Mouse (Mus musculus) induced T-regulatory cell, adult 2 months (primary cell): ENCODE results near the gene Rflnb.

Source experiments
- DNase-seq: peaks from one replicate; pipeline ENCODE4 v3.0.0-alpha.2; 2012; ENCODE audit warnings: low read depth

Rflnb gene

DNA sequence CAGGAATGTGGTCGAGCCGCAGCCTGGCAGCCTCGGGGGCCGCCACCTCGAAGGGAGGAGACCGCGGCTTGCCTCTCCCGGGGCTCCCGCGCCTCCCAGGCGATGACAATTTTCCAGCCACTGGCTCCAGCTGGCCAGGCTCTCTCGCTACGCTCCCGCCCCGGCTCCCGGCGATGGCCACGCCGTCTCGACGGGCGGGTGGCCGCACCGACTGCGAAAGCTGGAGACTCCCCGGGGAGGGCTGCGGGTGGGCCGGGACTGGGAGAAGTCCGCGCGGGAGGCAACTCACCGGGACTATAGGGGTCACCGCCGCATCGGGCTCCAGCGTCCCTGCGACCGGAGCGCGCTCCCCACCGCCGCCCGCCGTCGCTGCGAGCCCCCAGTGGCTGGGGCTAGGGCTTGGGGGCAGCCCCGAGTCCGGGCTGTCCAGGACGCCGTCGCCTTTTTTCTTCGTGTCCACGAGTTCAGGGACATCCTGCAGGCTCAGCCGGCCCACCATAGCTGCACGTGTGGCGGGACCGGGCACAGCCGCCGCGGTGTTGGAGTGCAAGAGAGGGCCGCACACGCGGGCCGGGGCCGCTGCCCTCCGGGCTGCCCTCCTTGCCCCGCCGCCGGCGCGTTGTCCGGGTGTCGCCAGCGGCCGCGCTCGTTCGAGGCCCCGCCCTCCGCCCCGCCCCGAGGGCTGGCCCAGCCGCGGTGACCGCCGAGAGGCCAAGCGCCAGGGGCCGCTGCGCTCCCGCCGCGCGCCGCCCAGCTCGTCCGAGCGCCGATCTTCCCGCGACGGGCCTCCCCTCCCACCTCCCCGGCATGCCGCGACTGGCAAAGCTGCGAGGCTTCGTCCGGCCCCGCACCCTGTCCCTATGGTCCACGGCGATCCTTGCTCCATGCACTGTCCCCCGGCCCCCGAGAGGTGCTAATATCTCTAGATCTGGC is at the start of gene Rflnb:
Gene Rflnb, minus strand, starts transcription at position 644 of the 933 bp plus-strand sequence.
- peak; percentile 72 for DNase-seq

DNA sequence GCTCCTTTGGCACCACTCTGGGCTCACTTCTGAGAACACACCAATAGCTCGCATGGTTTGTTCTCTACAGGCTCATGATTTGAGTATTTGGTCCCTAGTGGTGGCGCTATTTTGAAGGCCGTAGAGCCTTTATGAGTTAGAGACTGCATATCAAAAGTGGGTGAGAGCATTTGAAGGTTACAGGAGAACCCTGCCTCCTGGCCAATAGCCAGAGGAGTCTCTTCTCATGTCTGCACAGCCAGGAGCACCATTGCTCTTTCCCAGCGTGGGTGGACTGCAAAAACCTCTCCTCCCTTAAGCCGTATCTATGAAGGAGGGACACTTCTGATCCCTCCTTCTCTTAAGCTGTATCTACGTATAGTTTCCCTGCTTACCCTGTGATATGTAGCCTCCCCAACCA is 49.8 kb upstream of the Rflnb start:
- no peak for DNase-seq

DNA sequence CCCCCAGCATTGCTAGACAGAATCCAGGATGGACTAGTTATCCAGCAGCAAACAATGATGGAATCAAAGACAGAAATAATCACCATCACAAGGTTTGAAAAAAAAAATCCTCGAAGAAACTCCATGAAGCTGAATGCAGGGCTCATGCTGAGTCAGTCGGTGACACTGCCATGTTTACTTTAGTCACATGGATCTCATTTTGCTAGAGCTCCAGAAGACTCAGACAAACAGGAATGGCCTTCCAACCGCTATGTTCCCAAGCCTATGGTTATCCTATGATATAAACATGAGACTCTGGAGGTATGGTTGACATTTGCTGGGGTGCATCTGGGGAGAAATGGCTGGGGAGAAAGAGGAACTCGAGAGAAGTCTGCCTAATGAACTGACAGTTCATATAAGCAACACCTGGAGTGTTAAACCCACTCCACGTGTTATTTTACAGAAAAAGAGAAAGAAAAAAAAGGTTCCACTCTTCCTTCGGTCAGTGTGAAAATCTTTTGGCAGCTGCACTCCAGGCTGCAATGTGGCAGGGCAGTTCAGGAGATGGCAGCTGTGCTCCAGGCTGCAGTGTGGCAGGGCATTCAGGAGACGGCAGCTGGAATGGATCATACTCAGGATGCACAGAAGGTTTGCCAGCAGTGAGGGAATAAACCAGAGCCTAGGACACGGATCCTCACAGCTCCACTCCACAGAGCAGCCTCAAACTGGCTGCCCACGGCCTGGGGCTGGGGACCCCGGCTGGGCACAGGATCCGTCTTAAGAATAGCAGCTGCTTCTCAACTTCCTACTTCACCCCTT is 46.9 kb upstream of the Rflnb start:
- no peak for DNase-seq

DNA sequence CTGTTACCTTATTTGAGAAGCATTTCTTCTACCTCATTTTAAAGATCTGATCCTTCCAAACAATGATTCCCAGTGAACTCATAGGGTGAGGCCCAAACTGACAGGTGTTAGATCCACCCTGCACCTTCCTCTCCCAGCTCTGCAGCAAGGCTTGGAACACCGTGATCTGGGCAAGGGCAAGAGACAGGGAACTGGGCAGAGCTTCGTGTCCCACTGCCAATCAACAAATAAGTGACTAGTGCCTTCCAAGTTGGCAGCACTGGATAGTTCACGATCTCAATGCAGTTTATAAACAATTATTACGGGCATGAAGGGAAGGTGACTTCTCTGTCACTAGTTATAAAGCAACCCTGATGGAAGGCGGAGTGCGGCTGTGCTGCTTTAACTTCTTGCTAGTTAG is 42.2 kb upstream of the Rflnb start:
- DNase-seq, result no peak

DNA sequence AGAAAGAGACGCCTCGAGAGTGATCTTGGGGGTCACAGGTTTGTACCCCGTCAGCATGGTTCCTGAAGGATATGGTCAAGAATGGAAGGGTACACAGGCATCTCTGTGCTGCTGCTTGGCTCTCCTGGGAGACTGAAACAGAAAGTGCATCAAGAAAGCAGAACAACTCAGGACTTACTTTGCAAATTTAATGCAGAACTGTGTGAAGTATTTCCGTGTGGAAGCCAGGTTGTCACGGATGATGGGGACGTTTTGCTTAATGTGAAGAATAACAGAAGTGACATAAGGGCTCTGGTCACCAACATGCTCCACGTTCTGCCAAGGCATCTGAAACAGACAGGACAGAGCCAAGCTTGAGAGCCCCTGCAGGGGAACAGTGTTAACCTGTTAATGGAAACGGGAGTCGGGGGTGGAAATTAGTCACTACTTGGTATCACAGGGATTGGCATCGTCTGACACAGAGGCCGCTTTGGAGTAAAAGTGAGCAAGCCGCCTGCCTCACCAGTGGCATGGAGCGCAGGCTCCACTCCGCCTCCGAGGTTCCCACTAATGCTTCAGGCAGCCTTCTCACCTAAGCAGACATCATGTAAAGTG is 39.1 kb upstream of the Rflnb start:
- no peak for DNase-seq

DNA sequence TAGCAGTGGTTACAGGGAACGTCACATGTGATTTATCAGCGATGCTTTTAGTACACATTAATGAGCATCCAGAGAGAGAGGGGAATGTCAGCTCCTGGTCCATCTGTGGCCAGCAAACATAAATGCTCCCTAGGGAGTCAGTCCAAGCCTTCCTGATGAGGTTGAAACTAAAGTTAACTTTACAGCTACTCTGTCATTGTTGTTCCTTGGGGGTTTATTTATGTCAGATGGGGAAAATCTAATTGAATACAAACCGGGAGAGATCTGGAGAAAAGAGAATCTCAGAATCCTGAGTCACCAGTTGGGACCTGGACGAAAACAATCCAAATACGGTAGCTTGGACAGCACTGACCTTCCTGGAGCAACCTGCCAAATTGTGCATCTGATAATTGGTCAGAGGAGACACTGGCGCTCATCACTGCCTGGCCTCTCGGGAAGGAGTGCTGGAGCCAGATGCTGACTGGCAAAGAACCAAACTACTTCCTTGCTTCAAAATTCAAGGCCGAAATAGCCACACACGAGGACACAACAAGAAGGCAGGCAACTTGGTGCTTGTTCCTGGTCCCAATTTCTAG is 38.0 kb upstream of the Rflnb start:
- DNase-seq, result no peak

DNA sequence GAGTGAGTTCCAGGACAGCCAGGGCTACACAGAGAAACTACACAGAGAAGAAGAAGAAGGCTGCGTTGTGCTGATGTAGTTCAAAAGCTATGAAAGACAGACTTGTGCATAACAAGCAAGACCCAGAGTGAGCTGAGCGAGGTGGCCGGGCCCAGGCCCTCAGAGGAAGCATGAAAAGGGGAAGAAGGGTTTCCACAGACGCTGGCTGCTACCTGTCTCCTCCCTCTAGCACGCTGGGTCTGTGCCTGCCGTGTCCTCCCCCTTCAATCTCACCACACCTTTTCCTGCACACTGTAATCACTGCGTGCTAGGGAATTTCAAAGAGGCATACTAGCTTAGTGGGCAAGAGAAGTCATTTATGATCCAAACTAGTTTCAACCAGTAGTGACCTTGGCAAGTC is 36.8 kb upstream of the Rflnb start:
- no peak for DNase-seq

DNA sequence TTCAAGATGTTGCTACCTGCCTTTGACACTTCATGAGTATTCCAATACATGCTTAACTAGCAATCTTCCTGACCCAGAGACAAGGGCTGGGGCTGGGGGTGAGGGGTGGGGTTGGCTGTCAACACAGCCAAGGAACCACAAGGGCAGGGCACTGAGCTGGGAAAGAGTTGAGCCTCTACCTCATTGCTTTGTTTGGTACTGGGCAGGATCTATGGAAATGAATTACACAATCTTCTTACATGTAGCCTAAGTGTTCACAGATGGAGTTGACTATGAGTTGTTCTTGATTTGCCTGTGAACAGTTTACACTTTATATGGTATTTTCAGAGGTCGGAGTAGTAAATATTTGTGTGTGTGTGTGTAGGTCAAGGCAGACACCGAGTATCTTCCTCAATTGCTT is 33.3 kb upstream of the Rflnb start:
- no peak for DNase-seq

DNA sequence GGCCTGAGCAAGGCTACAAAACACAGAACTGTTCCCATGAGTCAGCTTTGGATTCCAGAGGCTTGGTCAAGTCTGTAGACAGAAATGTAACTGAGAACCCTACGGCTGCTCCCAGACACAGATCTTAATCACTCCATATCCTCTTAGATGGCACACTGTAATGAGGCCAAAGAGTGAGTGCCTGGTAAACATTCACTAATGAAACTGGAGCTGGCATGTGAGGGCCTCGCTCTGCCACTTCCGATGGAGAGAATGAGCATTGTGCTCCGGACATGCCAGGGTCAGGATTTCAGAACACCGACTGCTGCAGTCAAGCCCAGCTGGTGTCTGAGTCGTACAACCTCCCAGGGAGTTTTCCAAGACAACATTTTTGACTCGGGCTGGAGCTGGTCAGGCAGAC is 32.4 kb upstream of the Rflnb start:
- DNase-seq, result no peak

DNA sequence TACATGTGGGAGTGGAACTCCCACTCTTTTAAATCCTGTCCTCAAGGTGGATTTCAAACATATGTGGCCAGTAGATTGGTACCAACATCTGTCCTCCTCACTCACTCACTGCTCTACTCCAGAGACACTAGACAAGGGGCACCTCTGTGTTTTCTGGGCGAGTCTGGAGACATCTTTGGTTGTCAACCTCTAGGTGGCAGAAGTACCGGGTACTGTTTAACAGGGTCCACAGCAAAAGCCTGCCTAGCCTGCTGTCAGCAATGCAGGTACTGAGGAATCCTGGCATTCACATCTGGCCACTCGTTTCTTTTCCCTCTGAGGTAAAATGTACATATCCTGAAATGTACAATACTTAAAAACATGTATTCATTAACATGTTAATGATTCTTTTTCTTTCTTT is 28.9 kb upstream of the Rflnb start:
- peak; percentile 13 for DNase-seq

DNA sequence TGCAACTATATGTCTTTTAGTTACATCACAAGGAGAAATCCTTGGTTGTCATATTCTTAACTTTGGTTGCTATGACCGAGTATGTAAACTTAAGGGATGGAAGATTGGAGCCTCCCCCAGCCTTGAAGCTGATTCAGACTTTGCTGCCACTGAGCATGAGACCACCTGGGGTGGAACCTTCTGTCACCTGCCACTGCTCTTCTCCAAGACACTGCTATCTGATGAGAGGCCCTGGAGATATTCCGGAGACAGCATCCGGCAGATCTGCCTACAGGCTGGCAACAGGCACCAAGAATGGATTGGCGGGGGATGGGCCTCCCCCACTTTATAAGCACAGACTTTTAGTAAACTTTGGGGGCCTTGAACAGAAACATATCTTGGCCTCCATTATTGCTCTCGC is 24.9 kb upstream of the Rflnb start:
- no peak for DNase-seq

DNA sequence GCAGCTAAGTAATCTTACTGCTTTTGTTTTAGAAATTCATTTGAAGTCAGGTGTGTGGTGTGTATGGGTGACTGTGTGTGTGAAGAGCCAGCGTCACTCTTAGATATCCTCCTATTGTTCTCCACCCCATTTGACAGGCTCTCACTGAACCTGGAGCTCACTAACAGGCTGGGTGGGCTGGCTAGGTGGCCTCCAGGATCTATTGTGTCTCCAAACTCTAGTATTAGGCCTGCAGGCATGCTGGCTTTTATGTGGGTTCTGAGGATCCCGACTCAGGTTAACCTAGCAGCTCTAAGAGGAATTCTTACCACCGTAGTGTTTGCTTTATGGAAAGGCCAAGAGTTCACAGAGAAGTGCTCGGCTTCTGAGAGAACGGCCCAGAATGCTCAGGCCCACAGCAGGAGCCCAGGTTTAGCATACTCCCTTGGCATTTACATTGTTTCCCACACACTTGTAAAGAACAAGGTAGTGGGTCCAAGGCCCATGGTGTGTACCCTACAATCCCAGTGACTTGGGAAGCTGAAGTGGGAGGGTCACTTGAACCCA is 23.5 kb upstream of the Rflnb start:
- no peak for DNase-seq

DNA sequence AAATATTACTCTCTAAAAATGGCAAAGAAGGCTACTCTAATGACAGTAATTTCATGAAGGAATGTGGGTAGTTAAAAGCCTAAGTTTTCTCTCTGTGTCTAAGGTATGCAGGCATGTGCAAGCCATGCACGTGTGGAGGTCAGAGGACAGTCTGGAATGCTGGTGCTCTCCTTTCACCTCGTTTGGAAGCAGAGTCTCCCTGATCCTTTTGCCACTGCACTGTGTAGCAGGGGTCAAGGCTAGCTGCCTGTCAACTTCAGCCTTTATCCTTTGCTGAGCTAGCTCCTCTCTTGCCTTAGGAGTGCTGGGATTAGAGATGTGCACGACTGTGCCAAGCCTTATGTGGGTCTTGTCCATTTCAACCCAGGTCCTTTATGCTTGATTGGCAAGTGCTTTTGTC is 22.9 kb upstream of the Rflnb start:
- DNase-seq, result no peak

DNA sequence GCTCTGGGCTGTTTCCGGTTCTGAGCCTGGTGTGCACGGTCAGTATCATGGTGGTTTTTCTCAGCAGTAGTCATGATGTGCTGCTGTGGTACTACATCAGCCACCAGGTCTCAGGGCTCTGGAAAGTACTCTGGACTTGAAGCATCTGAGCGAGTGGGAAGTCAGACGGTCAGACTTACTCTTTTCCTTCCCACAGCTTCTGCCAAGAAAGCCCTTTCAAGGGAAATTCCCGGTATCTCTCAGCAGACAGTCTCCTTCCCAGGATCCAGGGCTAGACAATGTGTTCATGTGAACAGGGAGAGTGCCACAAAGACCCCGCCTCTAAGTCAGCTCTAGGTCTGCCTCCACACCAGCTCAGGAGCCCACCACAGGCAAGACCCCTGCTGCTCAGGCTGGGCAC is 17.8 kb upstream of the Rflnb start:
- DNase-seq, result no peak

DNA sequence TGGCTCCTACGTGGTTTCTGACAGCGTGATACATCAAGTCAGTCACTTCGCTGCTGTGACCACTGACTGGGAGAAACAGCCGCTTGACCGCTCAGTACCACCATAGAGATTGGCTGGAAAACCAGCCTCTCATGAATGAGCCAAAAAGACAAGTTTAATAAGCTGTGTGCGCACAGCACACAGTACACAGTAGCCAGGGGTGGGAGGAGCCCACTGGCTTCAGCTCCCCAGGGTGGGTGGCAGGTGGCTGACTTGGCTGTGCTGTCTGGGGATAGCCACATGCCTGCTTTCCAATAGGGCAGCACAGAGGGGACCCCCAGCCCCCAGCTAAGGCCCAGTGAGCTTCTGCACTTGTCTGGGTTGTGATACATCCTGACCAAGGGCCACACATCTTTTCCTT is 16.9 kb upstream of the Rflnb start:
- no peak for DNase-seq

DNA sequence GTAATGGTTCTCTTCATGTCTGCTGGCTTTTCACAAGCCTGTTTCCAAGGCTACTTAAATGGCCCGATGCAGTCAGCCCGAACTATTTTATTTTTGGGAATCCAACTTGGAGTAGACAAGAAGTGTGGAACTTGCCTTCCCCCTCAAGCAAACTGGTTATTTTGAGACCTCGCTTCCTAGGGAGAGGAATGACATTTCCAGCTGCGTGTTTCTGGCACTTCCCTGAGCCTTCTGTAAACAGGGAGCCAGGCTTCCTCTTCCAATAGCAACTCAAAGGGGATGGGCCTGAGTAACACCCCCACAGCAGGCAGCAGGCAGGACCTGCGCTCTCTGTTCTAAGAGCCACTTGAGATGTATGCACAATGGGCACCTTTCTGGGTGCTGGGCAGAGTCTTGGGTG is 15.3 kb upstream of the Rflnb start:
- no peak for DNase-seq

DNA sequence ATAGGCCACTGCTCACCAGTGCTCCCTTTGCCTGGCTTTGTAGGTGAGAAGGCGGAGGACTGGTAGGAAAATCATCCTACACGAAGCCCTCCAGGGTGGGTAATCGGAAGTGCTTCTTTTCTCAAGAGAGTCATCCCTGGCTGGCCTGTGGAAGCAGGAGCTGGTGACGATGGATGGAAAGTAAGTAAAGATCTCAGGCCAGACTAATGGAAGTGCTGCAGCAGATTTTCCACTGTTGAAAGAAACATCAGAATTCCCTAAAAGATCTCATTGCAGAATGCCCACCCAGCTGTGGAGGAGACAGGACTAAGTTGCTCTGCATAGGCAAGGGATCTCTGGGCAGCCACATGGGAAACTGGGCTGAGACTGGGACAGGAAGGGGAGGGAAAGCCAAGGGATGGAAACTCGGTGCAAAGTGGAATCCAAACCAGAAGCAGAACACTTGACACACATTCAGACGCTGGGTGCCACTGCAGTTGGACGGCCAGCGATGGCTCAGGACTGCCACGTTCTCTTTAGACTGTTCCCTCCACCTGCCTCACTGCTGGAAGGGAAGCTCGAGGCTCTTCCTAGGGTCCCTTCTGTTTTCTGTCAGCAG is 14.6 kb upstream of the Rflnb start:
- no peak for DNase-seq

DNA sequence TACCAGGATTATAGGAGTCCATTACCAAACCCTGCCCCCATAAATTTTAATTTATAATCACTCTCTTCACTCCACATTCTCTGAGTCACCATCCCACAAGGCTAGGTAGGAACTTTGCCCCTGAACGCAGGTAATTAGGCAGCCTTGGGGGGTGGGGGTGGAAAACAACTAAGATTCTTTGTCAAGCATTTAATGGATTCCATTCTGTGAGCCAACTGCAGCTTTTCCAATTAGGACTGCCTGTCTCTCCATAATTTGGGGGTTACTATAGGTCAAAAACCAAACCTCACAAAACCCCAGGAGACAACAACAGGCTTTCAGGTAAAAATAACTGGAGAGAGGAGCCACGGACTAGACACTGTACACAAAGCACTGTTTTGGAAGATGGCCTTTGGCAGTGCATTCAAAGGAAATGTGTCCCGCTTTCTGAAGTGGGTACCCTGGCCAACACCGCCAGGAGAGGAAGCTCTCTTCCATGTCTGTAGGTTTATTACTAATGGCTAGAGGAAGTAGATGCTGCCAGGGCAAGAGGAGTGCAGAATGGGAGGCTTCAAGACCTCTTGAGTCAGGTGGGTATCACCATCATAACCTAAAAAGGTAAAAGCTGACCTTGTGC is 13.3 kb upstream of the Rflnb start:
- no peak for DNase-seq

DNA sequence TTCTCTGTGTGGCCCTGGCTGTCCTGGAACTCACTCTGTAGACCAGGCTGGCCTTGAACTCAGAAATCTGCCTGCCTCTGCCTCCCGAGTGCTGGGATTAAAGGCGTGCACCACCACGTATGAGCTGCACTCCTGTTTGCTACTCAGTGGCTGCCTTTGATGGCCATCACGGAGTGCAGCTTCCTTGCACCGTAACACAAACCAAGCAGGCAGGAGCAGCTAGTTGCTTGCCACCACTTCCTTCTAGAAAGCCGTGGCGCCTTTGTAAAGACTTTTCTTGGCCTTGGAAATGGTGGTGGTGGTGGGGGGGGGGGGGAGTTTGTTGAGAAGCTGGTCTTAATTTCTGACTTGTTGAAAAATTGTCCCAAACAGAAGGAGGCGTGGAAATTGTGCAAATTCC is 12.5 kb upstream of the Rflnb start:
- no peak for DNase-seq

DNA sequence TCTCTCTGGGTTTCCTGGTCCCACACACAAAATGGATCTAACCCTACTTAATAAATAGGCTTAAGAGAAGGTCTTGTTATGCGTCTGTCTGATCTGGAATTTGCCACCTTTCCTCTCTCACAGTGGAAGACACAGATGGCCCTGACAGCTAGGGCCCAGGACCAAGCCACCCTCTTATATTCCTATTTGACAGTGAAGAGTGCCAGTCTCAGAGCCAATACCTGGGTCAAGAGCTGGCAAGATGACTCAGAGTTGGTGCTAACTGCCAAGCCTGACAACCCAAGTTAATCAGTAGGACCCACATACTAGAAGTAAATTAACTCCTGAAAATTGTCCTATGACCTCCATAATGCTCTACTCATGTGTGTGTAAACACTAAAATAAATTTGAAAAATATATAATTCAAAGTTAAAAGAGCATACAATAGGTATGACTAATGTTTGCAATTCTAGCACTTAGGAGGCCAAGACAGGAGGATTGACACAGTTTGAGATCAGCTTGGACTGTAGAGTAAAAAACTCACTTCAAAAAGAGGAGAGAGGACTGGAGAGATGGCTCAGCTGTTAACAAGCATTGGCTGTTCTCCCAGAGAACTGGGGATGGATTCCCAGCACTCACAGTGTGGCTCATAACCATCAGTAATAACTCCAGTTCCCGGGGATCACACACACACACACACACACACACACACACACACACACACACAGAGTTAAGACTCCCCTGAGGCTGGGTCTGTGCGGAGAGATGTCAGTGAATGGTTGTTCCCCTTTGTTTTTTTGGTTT is 11.9 kb upstream of the Rflnb start:
- DNase-seq, result no peak
